Mouse (Mus musculus): ENCODE measurements around the gene Rph3a.
A peak's percentile ranks its signal among the peaks of the same experiment; 100 is the strongest.
"Not testable (repeated sequence)": the region's sequence is repeated elsewhere in the genome, so short reads cannot be mapped to it uniquely, and the experiment has no call there.

Rph3a gene

GRCm38 (mm10) chr5:120972278-120972677 lies 37.6 kb downstream of the Rph3a start:
- DNase-seq, result no peak

- no peak for DNase-seq
Observed at GRCm38 (mm10) chr5:120971326-120971725, 38.6 kb downstream of the Rph3a start.

GRCm38 (mm10) chr5:120969703-120970102 lies 40.2 kb downstream of the Rph3a start:
- peak; percentile 73 for DNase-seq

GRCm38 (mm10) chr5:120968799-120969198 lies 41.1 kb downstream of the Rph3a start:
- no peak for DNase-seq

GRCm38 (mm10) chr5:120968134-120968532 lies 41.8 kb downstream of the Rph3a start:
- DNase-seq, result no peak

- DNase-seq, result no peak
Observed at GRCm38 (mm10) chr5:120967355-120968133, 42.3 kb downstream of the Rph3a start.

- DNase-seq, result no peak
Observed at GRCm38 (mm10) chr5:120966894-120967293, 43.0 kb downstream of the Rph3a start.

GRCm38 (mm10) chr5:120966156-120966555 lies 43.7 kb downstream of the Rph3a start:
- DNase-seq, result no peak

GRCm38 (mm10) chr5:120961004-120961403 lies 48.9 kb downstream of the Rph3a start:
- DNase-seq, result no peak

- peak; percentile 71 for DNase-seq
Observed at GRCm38 (mm10) chr5:120953974-120954373, 55.9 kb downstream of the Rph3a start.

GRCm38 (mm10) chr5:120952242-120952770 lies 57.6 kb downstream of the Rph3a start:
- DNase-seq, result no peak

- DNase-seq, result no peak
Observed at GRCm38 (mm10) chr5:120942076-120942475, 67.8 kb downstream of the Rph3a start.

- DNase-seq, result peak; percentile 33
Observed at GRCm38 (mm10) chr5:120938586-120938985, 71.3 kb downstream of the Rph3a start.

GRCm38 (mm10) chr5:120937841-120938240 lies 72.1 kb downstream of the Rph3a start:
- DNase-seq, result no peak

- no peak for DNase-seq
Observed at GRCm38 (mm10) chr5:120933966-120934365, 75.9 kb downstream of the Rph3a start.

GRCm38 (mm10) chr5:120927036-120927435 lies 82.9 kb downstream of the Rph3a start:
- DNase-seq, result peak; percentile 25

- not testable (repeated sequence) for DNase-seq
Observed at GRCm38 (mm10) chr5:120926311-120926710, 83.6 kb downstream of the Rph3a start.

GRCm38 (mm10) chr5:120924520-120924919 lies 85.4 kb downstream of the Rph3a start:
- not testable (repeated sequence) for DNase-seq

GRCm38 (mm10) chr5:120923969-120924368 lies 85.9 kb downstream of the Rph3a start:
- no peak for DNase-seq

- DNase-seq, result no peak
Observed at GRCm38 (mm10) chr5:120920296-120920695, 89.6 kb downstream of the Rph3a start.

GRCm38 (mm10) chr5:120919156-120919935 lies 90.5 kb downstream of the Rph3a start:
- not testable (repeated sequence) for DNase-seq

GRCm38 (mm10) chr5:120914204-120914603 lies 95.7 kb downstream of the Rph3a start, which contains the start of gene Oas1d:
TSS of gene Oas1d (plus strand) at chr5:120914536.
- DNase-seq, result not testable (repeated sequence)

GRCm38 (mm10) chr5:120908196-120908920 lies 101.5 kb downstream of the Rph3a start:
- no peak for DNase-seq
